Mouse (Mus musculus) C2C12 (cell line): Measurements from ENCODE around the gene Arhgap23.

ENCODE experiments used
- CEBPB ChIP-seq: IDR thresholded peaks from one replicate; pipeline ENCODE4 v1.6.1; 2011; ENCODE audit warnings: low read depth, mild to moderate bottlenecking, control low read depth, moderate library complexity
- CTCF ChIP-seq: IDR thresholded peaks from one replicate; pipeline ENCODE4 v1.5.1; 2011; ENCODE audit not compliant: control insufficient read depth, insufficient read depth, insufficient read length
- FOSL1 ChIP-seq: IDR thresholded peaks from one replicate; pipeline ENCODE4 v1.8.0; 2011; ENCODE audit warnings: mild to moderate bottlenecking, low read length; ENCODE audit not compliant: poor library complexity, insufficient read depth, severe bottlenecking
- MAX ChIP-seq: IDR thresholded peaks from one replicate; pipeline ENCODE4 v1.6.1; 2011; ENCODE audit warnings: mild to moderate bottlenecking, control low read depth
- MYOD1 ChIP-seq: IDR thresholded peaks from one replicate; pipeline ENCODE4 v1.6.1; 2011; ENCODE audit warnings: low read depth; ENCODE audit not compliant: control insufficient read depth, insufficient read length
- MYOG ChIP-seq: IDR thresholded peaks from one replicate; pipeline ENCODE4 v1.6.1; 2011; ENCODE audit not compliant: control insufficient read depth, insufficient read length; ENCODE audit errors: extremely low read depth

GRCm38 (mm10) chr11:97402746-97403145 is 12.6 kb upstream of the Arhgap23 start:
- TF ChIP-seq MYOD1 (no peak), CEBPB (no peak), CTCF (no peak), FOSL1 (no peak), MAX (no peak), MYOG (no peak)
